Mouse (Mus musculus) left cerebral cortex, postnatal 4 days (tissue): ENCODE data around the gene Trnau1ap. TPM values are rescaled to one million over a fixed set of nuclear protein-coding genes. Genes with fewer than 3 reads are reported as not detected.
A peak's percentile ranks its signal among the peaks of the same experiment; 100 is the strongest.
"Not testable (repeated sequence)": the region's sequence is repeated elsewhere in the genome, so short reads cannot be mapped to it uniquely, and the experiment has no call there.

Experiments
- DNase-seq: peaks from one replicate; pipeline ENCODE4 v3.0.0-alpha.2; 2022
- intact Hi-C: fragments of 180-260 bp; cut with DNase I; formaldehyde crosslinking; loops from one replicate; pipeline ENCODE4 v1.15.1; 2025
- total RNA-seq, 2 experiments: library from RNA; stranded (reverse); gene quantifications; 2 replicates each; pipeline ENCODE4 v1.2.3; 2021

The Trnau1ap gene
- total RNA-seq, 2 experiments from 2014 or later = 40.9 to 47.2 TPM

DNA sequence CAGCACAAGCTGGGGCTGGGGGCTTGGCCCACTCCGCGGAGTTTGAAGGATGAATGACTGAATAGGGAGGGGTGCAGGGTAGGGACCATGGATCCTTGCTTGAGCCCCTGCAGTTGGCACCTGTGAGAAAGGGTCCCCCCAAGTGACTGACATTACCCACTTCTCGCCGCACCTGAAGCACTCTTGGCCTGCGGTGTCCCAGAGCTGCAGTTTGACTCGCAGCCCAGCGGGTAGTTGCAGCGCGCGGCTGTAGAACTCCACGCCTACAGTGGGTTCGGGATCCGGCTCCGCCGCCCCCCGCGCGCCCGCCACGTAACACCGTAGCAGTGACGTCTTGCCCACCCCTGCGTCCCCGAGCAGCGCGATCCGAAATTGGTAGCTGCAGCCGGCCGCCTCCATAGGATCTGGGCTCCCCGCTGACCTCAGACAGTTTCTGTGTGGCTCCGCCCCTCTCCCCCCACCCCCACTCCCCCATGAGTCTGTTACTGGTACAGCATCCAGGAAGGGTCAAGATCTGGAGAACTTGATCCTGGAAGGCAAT is 26.3 kb downstream of the Trnau1ap start, which contains the start of gene Rab42:
Rab42 (minus strand) TSS at position 447 of the 541 bp plus-strand sequence.
- DNase-seq = peak; percentile 47
- intact Hi-C loops = no loop called here

DNA sequence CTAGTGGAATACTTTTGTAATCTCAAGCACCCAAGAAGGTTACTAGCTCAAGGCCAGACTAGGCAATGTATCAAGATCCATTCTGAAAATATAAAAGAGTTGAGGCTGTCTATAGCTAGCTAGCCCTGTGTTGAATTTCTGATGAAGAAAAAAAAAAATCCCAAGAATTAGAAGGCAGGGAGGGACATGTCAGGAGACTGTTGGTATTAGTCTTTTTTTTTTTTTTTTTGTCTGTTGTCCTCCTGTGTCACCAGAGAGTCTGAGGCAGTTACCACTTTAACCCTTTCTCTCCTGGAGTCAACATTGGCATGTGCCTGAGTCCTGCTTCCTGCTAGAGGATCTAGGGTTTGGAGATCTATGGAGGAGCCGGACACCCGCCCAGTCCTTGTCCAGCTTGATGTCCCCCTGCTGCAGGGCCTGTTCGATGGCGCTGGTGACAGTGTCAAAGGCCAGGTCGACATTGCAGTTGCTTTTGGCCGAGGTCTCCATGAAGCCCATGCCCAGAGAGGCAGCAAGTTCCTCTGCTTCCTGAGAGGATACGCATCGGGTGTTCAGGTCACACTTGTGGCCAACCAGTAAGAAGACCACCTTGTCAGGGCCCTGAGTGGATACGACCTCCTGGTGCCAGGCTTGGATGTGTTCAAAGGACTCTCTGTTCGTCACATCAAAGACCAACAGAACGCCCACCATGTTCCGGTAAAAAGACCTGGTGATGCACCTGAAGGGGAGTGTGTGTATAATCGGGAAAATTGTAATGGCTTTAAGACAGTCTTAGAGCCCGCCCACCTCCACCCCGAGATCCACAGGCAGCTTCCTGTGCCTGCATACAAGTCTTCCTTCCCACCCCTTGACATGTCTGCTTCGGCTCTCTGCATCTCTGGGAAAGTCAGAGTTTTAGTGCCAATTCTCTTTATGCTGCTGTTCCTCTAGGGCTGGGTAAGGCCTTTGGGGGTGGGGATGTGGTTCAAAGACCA is 27.1 kb downstream of the Trnau1ap start:
- intact Hi-C loops = no loop called here

DNA sequence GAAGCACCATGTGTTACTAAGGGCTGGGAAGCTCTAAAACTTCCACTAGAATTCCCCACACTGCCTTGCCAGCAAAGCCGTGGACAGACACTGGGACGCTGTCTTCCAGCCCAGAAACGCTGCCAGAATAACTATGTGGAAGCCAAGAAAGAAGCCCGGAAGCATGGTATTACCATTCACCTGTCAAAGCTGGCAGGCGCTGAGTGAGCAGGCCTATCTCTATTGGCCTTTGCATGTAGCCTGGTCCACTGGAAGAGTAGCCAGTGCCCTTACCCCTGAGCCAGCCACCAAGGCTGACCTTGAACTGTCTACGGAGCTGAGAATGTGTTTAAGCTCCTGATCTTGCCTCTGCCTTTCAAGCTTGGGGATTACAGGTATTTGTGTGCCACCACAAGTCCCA is 27.9 kb downstream of the Trnau1ap start:
- DNase-seq = no peak
- intact Hi-C loops = no loop called here

More for the DNA sequence above, 27.1 kb downstream of the Trnau1ap start:
- no peak for DNase-seq

- intact Hi-C loops = loop anchor here (10.0 kb wide), 1 partner anchor 45 kb away; no protein-coding TSS in a partner anchor
- DNase-seq = no peak
These were observed 29.5 kb downstream of the Trnau1ap start for GRCm38 (mm10) chr4:132299849-132300248.

DNA sequence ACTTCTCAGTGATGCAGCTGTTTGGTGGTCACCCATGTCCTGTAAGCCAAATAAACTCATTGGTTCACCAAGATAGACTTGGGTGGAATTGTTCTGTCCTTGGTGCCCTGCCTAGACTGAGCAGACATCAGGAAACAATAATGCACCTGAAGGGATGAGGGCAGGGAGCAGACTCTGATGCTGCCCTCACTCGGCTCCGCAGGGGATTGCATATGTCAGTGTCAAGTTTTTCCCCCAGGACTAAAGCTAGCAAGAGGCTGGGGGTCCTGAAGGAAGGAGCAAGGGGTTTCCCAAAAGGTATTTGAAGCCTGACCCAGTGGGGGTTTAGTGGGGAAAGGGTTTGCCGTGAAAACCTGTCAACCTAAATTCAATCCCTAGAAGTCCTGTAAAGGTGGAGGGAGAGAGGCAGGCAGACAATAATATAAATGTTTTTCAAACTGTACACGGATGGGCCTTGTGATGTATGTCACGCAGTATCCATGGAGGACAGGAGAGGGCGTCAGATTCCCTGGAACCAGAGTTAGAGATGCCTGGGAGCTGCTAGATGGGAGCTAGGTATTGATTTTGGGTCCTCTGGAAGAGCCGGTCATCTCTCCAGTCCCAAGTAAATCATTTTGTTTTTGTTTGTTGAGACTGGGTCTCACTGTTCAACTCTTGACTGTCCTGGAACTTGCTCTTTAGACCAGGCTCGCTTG is 33.5 kb downstream of the Trnau1ap start:
- intact Hi-C loops = loop anchor here (10.0 kb wide), 1 partner anchor 49 kb away; no protein-coding TSS in a partner anchor
- no peak for DNase-seq

DNA sequence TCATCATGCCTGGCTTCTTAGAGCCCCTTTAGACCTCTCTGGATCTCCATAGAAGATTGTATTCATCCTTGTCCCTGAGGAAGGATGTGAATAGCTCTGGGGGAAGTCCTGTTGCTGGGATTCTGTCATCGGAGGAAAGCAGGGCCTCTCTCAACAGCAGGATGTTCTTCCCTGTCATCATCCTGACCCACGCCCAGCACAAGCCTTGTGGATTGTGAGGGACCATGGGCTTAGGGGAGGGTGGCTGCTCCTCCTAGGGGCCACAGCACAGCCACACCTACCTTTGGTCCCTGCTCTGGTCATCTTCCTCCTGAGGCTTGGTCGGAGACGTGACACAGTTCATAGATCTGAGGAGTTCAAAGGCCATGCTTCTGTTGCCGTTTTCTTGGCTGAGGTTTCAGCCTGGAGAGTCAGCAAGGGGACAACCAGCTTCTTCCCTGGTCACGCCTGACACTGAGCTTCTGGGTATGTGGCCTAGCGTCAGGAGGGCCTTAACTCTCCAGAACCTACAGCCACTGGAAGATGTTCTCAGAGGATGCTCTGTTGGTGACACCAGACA is 35.6 kb downstream of the Trnau1ap start:
- intact Hi-C loops = loop anchor here (10.0 kb wide), 1 partner anchor 51 kb away; no protein-coding TSS in a partner anchor
- no peak for DNase-seq

- peak; percentile 49 for DNase-seq
- intact Hi-C loops = loop anchor here (10.0 kb wide), 1 partner anchor 52 kb away; no protein-coding TSS in a partner anchor
These were observed 36.4 kb downstream of the Trnau1ap start for GRCm38 (mm10) chr4:132292988-132293387.

DNA sequence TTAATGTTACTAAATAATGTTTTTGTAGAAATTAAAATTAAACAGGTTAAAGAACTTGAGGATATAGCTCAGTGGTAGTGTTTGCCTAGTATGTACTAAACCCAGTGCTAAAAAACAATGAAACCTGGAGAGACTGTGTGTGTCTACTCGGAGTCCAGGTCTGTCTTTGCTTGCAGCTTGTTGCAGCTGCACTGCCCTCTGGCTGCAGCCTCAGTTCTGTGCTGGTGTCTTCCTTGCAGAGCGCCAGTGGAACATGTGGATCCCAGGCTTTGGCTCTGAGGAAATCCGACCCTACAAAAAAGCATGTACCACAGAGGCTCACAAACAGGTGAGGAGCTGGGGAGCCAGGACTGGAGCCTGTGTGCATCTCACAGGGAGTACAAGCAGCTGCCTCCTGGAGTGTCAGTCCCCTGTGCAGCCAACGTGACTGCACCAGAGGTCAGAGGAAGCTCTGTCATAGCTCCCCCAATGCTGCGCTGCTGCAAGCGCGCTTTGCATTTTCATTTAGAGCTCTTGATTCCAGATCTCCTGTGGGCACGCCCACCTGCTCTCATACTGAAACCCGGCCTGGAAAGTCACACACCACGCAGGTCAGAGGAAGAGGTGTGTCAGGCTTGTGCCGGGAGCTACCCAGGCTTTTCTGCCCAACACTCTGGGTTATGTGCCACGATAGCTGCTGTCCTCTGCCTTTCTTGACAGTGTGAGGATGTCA is 37.6 kb downstream of the Trnau1ap start:
- DNase-seq = no peak
- intact Hi-C loops = loop anchor here (10.0 kb wide), 1 partner anchor 53 kb away; no protein-coding TSS in a partner anchor

DNA sequence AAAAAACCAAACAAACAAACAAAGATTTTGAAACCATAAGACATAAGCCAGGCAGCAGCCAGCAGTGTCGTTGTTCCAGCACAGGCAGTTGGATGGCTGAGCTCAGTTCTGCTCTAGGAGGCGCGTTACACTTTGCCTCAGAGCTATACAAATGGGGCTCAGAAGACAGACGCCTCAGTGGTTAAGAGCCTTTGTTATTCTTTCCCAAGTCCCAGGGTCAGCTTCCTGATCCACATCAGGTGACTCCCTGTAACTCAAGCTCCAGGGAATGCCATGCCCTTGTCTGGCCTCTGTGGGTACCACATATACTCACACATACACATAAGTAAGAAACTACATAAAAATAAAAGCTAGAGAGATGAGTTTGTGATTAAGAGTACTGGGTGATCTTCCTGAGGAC is 38.3 kb downstream of the Trnau1ap start:
- intact Hi-C loops = loop anchor here (10.0 kb wide), 1 partner anchor 54 kb away; no protein-coding TSS in a partner anchor

GRCm38 (mm10) chr4:132288840-132289239 is 40.5 kb downstream of the Trnau1ap start:
- DNase-seq, intact Hi-C loops: not testable (repeated sequence)

More for the DNA sequence above, 38.3 kb downstream of the Trnau1ap start:
- no peak for DNase-seq

DNA sequence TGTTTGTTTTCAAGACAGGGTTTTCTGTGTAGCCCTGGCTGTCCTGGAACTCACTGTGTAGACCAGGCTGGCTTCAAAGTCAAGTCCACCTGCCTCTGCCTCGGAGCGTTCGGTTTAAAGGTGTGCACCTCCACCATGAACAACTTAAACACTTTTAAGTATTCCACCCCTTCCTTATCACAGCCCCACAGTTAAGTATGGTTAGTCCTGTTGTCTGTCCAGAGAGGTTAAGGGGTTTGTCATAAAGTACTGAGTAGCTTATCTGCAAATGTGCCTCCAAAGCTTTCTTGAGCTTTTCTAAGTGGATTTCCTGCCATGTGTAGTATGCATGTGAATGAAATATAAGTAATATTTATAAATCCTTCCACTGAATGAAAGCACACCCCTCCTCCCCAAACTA is 53.4 kb downstream of the Trnau1ap start:
- intact Hi-C loops = no loop called here
- DNase-seq = no peak

- DNase-seq = peak; percentile 94
- intact Hi-C loops = no loop called here
These were observed 55.0 kb downstream of the Trnau1ap start, which contains the start of gene Taf12 for GRCm38 (mm10) chr4:132274156-132274862. TSS of gene Taf12 (plus strand) at chr4:132274375.

DNA sequence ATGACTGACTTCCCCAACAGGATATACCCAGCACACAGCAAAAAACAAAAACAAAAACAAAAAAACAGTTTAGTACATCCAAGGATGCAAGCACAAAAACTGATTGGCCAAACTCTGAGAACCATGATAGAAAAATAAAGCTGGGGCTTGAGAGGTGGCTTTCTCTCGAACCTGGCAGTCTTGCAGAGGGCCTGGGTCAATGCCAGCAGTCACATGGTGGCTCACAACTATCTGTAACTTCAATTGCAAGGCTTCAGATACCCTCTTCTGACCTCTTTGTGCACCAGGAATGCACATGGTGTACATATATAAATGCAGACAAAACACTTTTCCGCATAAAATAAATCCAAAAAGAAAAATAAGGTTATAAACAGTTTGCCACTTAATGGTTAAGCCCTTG is 56.2 kb downstream of the Trnau1ap start:
- intact Hi-C loops = no loop called here
- peak; percentile 51 for DNase-seq

DNA sequence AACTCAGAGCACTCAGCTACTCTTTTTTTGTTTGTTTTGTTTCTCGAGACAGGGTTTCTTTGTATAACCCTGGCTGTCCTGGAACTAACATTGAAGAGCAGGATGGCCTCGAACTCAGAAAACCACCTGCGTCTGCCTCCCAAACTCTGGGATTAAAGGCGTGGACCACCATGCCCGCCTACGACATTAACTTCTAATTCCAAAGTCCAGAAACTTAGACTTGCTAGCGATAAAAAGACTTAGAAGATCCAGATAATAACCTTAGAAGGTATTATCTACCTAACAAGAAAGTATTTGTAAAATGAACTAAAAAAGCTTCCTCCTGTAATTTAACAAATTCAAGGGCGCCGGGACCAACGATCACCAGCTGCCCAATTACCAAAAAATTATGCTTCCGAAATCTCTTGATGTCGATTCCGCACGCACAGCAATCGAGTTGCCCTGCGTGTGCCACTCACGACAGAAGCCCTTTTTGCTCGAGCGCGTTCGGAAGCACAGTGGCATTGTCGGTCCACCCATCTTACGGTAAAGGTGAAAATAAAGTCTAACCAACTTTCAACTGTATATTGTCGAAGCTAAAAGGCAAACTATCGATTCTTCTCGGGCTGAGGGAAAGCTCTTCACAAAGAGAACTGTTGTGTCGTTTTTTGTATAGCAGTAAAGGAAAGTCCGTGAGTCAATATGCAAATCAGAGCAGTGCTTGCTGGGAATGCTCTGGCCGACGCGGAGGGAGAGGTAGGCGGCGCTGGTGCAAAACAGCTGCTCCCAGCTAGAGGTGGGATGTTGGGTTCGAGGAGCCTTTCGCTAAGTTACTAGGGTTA is 59.4 kb downstream of the Trnau1ap start:
- intact Hi-C loops = no loop called here
- peak; percentile 85 for DNase-seq

- intact Hi-C loops = no loop called here
- no peak for DNase-seq
These were observed 60.2 kb downstream of the Trnau1ap start for GRCm38 (mm10) chr4:132268871-132269739.

DNA sequence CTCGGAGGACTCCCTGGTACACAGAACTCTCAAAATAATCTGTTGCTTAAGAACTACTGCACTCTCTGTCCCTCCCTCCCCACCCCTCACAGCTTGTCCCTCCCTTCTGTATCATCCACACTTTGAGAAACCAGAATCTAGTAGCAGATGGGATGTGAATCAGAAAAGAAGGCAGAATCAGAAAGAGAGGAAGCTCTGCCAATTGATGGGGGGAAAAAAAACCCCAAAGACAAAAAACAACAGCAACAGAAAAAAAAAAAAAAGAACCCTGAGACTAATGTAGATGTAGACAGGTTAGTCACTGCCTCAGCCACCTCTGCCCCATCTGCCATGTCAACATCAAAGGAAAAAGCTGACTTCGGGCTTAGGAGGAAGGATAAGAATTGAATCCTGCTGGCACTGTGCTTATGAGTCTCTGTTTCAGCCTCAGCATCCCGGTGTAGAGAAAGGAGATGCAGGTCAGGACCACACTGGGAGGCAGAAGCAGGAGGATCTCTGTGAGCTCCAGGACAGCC is 62.4 kb downstream of the Trnau1ap start:
- intact Hi-C loops = no loop called here
- no peak for DNase-seq

- no peak for DNase-seq
- intact Hi-C loops = no loop called here
These were observed 66.0 kb downstream of the Trnau1ap start for GRCm38 (mm10) chr4:132263313-132263712.
